Mouse (Mus musculus) embryonic fibroblast, embryonic 13.5 days (primary cell): ENCODE results near the gene Nars2. TPM values are rescaled to one million over a fixed set of nuclear protein-coding genes. Genes with fewer than 3 reads are reported as not detected.

Experiments
- H3K27ac ChIP-seq: 2 replicates; pipeline ENCODE4 v1.5.1; 2012; ENCODE audit warnings: low read length, control low read depth, inconsistent platforms; ENCODE audit not compliant: insufficient read depth
- H3K4me1 ChIP-seq: 2 replicates; pipeline ENCODE4 v1.6.1; 2011; ENCODE audit warnings: low read length; ENCODE audit not compliant: control insufficient read depth, insufficient read depth
- H3K4me3 ChIP-seq: 2 replicates; pipeline ENCODE4 v1.5.1; 2011; ENCODE audit warnings: mild to moderate bottlenecking, control low read depth, low read length; ENCODE audit not compliant: insufficient read depth
- CTCF ChIP-seq: IDR thresholded peaks from 2 replicates; pipeline ENCODE4 v1.5.1; 2011; ENCODE audit warnings: mild to moderate bottlenecking, control low read depth, low read length, moderate library complexity, borderline replicate concordance; ENCODE audit not compliant: insufficient read depth
- POLR2A ChIP-seq: IDR thresholded peaks from 2 replicates; pipeline ENCODE4 v1.6.1; 2011; ENCODE audit warnings: low read depth, mild to moderate bottlenecking, control low read depth, low read length, moderate library complexity
- polyA plus RNA-seq: library from polyadenylated mRNA; stranded (reverse); fragments of >200 nt; gene quantifications from 2 replicates; pipeline ENCODE4 v1.2.4, GENCODE M21; 2011; ENCODE audit warnings: low read depth; ENCODE audit not compliant: missing spikeins, insufficient read length

Gene Nars2
- polyA plus RNA-seq, 1 experiment = 12.5 TPM

- Histone ChIP-seq H3K4me3 (no peak overlapping the region), H3K4me1 (no peaks in the 10 kb centered on the region), H3K27ac (no peak overlapping the region)
- TF ChIP-seq CTCF = no peak
- TF ChIP-seq POLR2A = no peak
Observed at GRCm38 (mm10) chr7:96971027-96971996, 20.0 kb downstream of the Nars2 start.

- H3K4me1 ChIP-seq = no peaks in the 10 kb centered on the region
- no peak for TF ChIP-seq CTCF
- TF ChIP-seq POLR2A = no peak
- H3K4me3 ChIP-seq = no peak overlapping the region
- no peak overlapping the region for H3K27ac ChIP-seq
Observed at GRCm38 (mm10) chr7:96972138-96972904, 21.0 kb downstream of the Nars2 start.

- Histone ChIP-seq H3K27ac (no peak overlapping the region), H3K4me1 (peaks cover 4% of the 10 kb centered on the region; the same call in 1 of the 2 replicates), H3K4me3 (no peak overlapping the region)
- TF ChIP-seq POLR2A (no peak), CTCF (no peak)
Observed at GRCm38 (mm10) chr7:96975914-96976313, 24.6 kb downstream of the Nars2 start.

GRCm38 (mm10) chr7:96977209-96977608, 25.9 kb downstream of the Nars2 start:
- TF ChIP-seq POLR2A (no peak), CTCF (no peak)
- H3K4me1 ChIP-seq = peaks cover 4% of the 10 kb centered on the region; the same call in 1 of the 2 replicates
- H3K27ac ChIP-seq = no peak overlapping the region
- no peak overlapping the region for H3K4me3 ChIP-seq

- Histone ChIP-seq H3K27ac (no peak overlapping the region), H3K4me1 (peaks cover 7% of the 10 kb centered on the region), H3K4me3 (no peak overlapping the region)
- TF ChIP-seq POLR2A (no peak), CTCF (no peak)
Observed at GRCm38 (mm10) chr7:96981366-96981765, 30.1 kb downstream of the Nars2 start.

- TF ChIP-seq CTCF (no peak), POLR2A (no peak)
- Histone ChIP-seq H3K4me1 (peaks cover 8% of the 10 kb centered on the region), H3K27ac (peak overlapping the region; percentile 22), H3K4me3 (no peak overlapping the region)
Observed at GRCm38 (mm10) chr7:96983660-96984347, 32.5 kb downstream of the Nars2 start.

GRCm38 (mm10) chr7:96985798-96986197, 34.5 kb downstream of the Nars2 start:
- TF ChIP-seq POLR2A (no peak), CTCF (no peak)
- Histone ChIP-seq H3K4me3 (no peak overlapping the region), H3K4me1 (peaks cover 8% of the 10 kb centered on the region), H3K27ac (peak overlapping the region; percentile 7; the same call in 1 of the 2 replicates)

- Histone ChIP-seq H3K27ac (no peak overlapping the region), H3K4me1 (peaks cover 8% of the 10 kb centered on the region), H3K4me3 (no peak overlapping the region)
- TF ChIP-seq CTCF = no peak
- no peak for TF ChIP-seq POLR2A
Observed at GRCm38 (mm10) chr7:96986795-96987445, 35.6 kb downstream of the Nars2 start.

- H3K4me1 ChIP-seq = peaks cover 8% of the 10 kb centered on the region
- no peak overlapping the region for H3K4me3 ChIP-seq
- TF ChIP-seq CTCF (no peak), POLR2A (no peak)
- no peak overlapping the region for H3K27ac ChIP-seq
Observed at GRCm38 (mm10) chr7:96987676-96988075, 36.4 kb downstream of the Nars2 start.
